Mouse (Mus musculus): Measurements from ENCODE around the gene Chst4. TPM values are rescaled to one million over a fixed set of nuclear protein-coding genes. Genes with fewer than 3 reads are reported as not detected.
A peak's percentile ranks its signal among the peaks of the same experiment; 100 is the strongest.

The Chst4 gene
- polyA plus RNA-seq, 1 experiment from 2014 or later, result 0.14 TPM

- Histone ChIP-seq H3K27me3 (ENCODE audit: insufficient read depth, low read length) (no peaks in the 10 kb centered on the region), H3K9me3 (replicated peaks; ENCODE audit: low read length) (no peaks in the 10 kb centered on the region), H3K9ac (ENCODE audit: low read depth, low read length) (no peak overlapping the region), H3K4me2 (ENCODE audit: low read length) (no peak overlapping the region), H3K36me3 (ENCODE audit: insufficient read depth, low read length) (no peaks in the 10 kb centered on the region), H3K27ac (no peak overlapping the region), H3K4me3 (replicated peaks; ENCODE audit: low read depth, low read length) (no peak overlapping the region), H3K4me1 (replicated peaks; ENCODE audit: insufficient read depth, low read length) (no peaks in the 10 kb centered on the region)
- ATAC-seq (replicated peaks; ENCODE audit: low FRiP score, low read depth) (no peak), DNase-seq (ENCODE audit: low spot score) (no peak)
- 92% methylated on average over 9 of the region's 9 CpGs for WGBS
- no peak for TF ChIP-seq CTCF (IDR thresholded peaks at IDR 0.05; ENCODE audit: low read depth)
Observed at GRCm38 (mm10) chr8:109997381-109997780, 42.2 kb downstream of the Chst4 start.

- H3K9ac ChIP-seq (ENCODE audit: low read depth, low read length), result no peak overlapping the region
- no peak overlapping the region for H3K27ac ChIP-seq
- H3K4me2 ChIP-seq (ENCODE audit: low read length), result no peak overlapping the region
- TF ChIP-seq CTCF (IDR thresholded peaks at IDR 0.05; ENCODE audit: low read depth), result no peak
- DNase-seq (ENCODE audit: low spot score), result no peak
- H3K4me3 ChIP-seq (replicated peaks; ENCODE audit: low read depth, low read length), result no peak overlapping the region
- no peaks in the 10 kb centered on the region for H3K4me1 ChIP-seq (replicated peaks; ENCODE audit: insufficient read depth, low read length)
- no peaks in the 10 kb centered on the region for H3K36me3 ChIP-seq (ENCODE audit: insufficient read depth, low read length)
- no peaks in the 10 kb centered on the region for H3K9me3 ChIP-seq (replicated peaks; ENCODE audit: low read length)
- no peak for ATAC-seq (replicated peaks; ENCODE audit: low FRiP score, low read depth)
- H3K27me3 ChIP-seq (ENCODE audit: insufficient read depth, low read length), result no peaks in the 10 kb centered on the region
- WGBS, result 71% methylated on average over 1 of the region's 1 CpGs
Observed at GRCm38 (mm10) chr8:109992951-109993350, 46.6 kb downstream of the Chst4 start.

- WGBS, result 70% methylated on average over 5 of the region's 5 CpGs
- ATAC-seq (replicated peaks; ENCODE audit: low FRiP score, low read depth) (no peak), DNase-seq (ENCODE audit: low spot score) (no peak)
- no peak overlapping the region for H3K9ac ChIP-seq (ENCODE audit: low read depth, low read length)
- H3K4me3 ChIP-seq (replicated peaks; ENCODE audit: low read depth, low read length), result no peak overlapping the region
- no peaks in the 10 kb centered on the region for H3K27me3 ChIP-seq (ENCODE audit: insufficient read depth, low read length)
- no peaks in the 10 kb centered on the region for H3K4me1 ChIP-seq (replicated peaks; ENCODE audit: insufficient read depth, low read length)
- H3K27ac ChIP-seq, result no peak overlapping the region
- H3K36me3 ChIP-seq (ENCODE audit: insufficient read depth, low read length), result no peaks in the 10 kb centered on the region
- no peak for TF ChIP-seq CTCF (IDR thresholded peaks at IDR 0.05; ENCODE audit: low read depth)
- H3K4me2 ChIP-seq (ENCODE audit: low read length), result no peak overlapping the region
- no peaks in the 10 kb centered on the region for H3K9me3 ChIP-seq (replicated peaks; ENCODE audit: low read length)
Observed at GRCm38 (mm10) chr8:109992166-109992565, 47.4 kb downstream of the Chst4 start.

- Histone ChIP-seq H3K27me3 (ENCODE audit: insufficient read depth, low read length) (no peaks in the 10 kb centered on the region), H3K4me3 (replicated peaks; ENCODE audit: low read depth, low read length) (no peak within 1 kb of the TSS), H3K36me3 (ENCODE audit: insufficient read depth, low read length) (no peaks in the 10 kb centered on the region), H3K27ac (no peak within 1 kb of the TSS), H3K9me3 (replicated peaks; ENCODE audit: low read length) (no peaks in the 10 kb centered on the region), H3K4me2 (ENCODE audit: low read length) (no peak within 1 kb of the TSS), H3K9ac (ENCODE audit: low read depth, low read length) (no peak within 1 kb of the TSS), H3K4me1 (replicated peaks; ENCODE audit: insufficient read depth, low read length) (no peaks in the 10 kb centered on the region)
- no peak for ATAC-seq (replicated peaks; ENCODE audit: low FRiP score, low read depth)
- TF ChIP-seq CTCF (IDR thresholded peaks at IDR 0.05; ENCODE audit: low read depth), result no peak
- no peak for DNase-seq (ENCODE audit: low spot score)
- 85% methylated on average over 8 of the region's 8 CpGs for WGBS
Observed at GRCm38 (mm10) chr8:109990224-109990623, 49.3 kb downstream of the Chst4 start, which contains the start of gene Tat. TSS of gene Tat (plus strand) at chr8:109990437.

- Histone ChIP-seq H3K9ac (ENCODE audit: low read depth, low read length) (no peak overlapping the region), H3K27ac (no peak overlapping the region), H3K36me3 (ENCODE audit: insufficient read depth, low read length) (no peaks in the 10 kb centered on the region), H3K4me3 (replicated peaks; ENCODE audit: low read depth, low read length) (no peak overlapping the region), H3K4me1 (replicated peaks; ENCODE audit: insufficient read depth, low read length) (no peaks in the 10 kb centered on the region), H3K4me2 (ENCODE audit: low read length) (no peak overlapping the region), H3K9me3 (replicated peaks; ENCODE audit: low read length) (no peaks in the 10 kb centered on the region), H3K27me3 (ENCODE audit: insufficient read depth, low read length) (no peaks in the 10 kb centered on the region)
- DNase-seq (ENCODE audit: low spot score) (no peak), ATAC-seq (replicated peaks; ENCODE audit: low FRiP score, low read depth) (no peak)
- WGBS, result 89% methylated on average over 8 of the region's 8 CpGs
- 0 out of 2 replicates have a peak, but pooled peaks have one; percentile 3 for TF ChIP-seq CTCF (IDR thresholded peaks at IDR 0.05; ENCODE audit: low read depth)
Observed at GRCm38 (mm10) chr8:109989151-109989550, 50.4 kb downstream of the Chst4 start.

GRCm38 (mm10) chr8:109987776-109988175 lies 51.8 kb downstream of the Chst4 start:
- no peaks in the 10 kb centered on the region for H3K27me3 ChIP-seq (ENCODE audit: insufficient read depth, low read length)
- H3K9ac ChIP-seq (ENCODE audit: low read depth, low read length), result no peak overlapping the region
- H3K9me3 ChIP-seq (replicated peaks; ENCODE audit: low read length), result no peaks in the 10 kb centered on the region
- ATAC-seq (replicated peaks; ENCODE audit: low FRiP score, low read depth) (no peak), DNase-seq (ENCODE audit: low spot score) (no peak)
- H3K4me3 ChIP-seq (replicated peaks; ENCODE audit: low read depth, low read length), result no peak overlapping the region
- no peaks in the 10 kb centered on the region for H3K4me1 ChIP-seq (replicated peaks; ENCODE audit: insufficient read depth, low read length)
- no peak overlapping the region for H3K27ac ChIP-seq
- H3K36me3 ChIP-seq (ENCODE audit: insufficient read depth, low read length), result no peaks in the 10 kb centered on the region
- 82% methylated on average over 7 of the region's 7 CpGs for WGBS
- TF ChIP-seq CTCF (IDR thresholded peaks at IDR 0.05; ENCODE audit: low read depth), result no peak
- no peak overlapping the region for H3K4me2 ChIP-seq (ENCODE audit: low read length)

- no peaks in the 10 kb centered on the region for H3K4me1 ChIP-seq (replicated peaks; ENCODE audit: insufficient read depth, low read length)
- H3K4me2 ChIP-seq (ENCODE audit: low read length), result no peak overlapping the region
- no peak for TF ChIP-seq CTCF (IDR thresholded peaks at IDR 0.05; ENCODE audit: low read depth)
- DNase-seq (ENCODE audit: low spot score), result no peak
- no peak overlapping the region for H3K4me3 ChIP-seq (replicated peaks; ENCODE audit: low read depth, low read length)
- ATAC-seq (replicated peaks; ENCODE audit: low FRiP score, low read depth), result no peak
- 50% methylated on average over 7 of the region's 7 CpGs for WGBS
- no peaks in the 10 kb centered on the region for H3K36me3 ChIP-seq (ENCODE audit: insufficient read depth, low read length)
- H3K27ac ChIP-seq, result no peak overlapping the region
- H3K27me3 ChIP-seq (ENCODE audit: insufficient read depth, low read length), result no peaks in the 10 kb centered on the region
- no peaks in the 10 kb centered on the region for H3K9me3 ChIP-seq (replicated peaks; ENCODE audit: low read length)
- H3K9ac ChIP-seq (ENCODE audit: low read depth, low read length), result no peak overlapping the region
Observed at GRCm38 (mm10) chr8:109986384-109986783, 53.2 kb downstream of the Chst4 start.

All from kidney, postnatal 0 days (tissue).